ENCODE assay signal across 9 mouse cellular contexts in the genomic region with DNA sequence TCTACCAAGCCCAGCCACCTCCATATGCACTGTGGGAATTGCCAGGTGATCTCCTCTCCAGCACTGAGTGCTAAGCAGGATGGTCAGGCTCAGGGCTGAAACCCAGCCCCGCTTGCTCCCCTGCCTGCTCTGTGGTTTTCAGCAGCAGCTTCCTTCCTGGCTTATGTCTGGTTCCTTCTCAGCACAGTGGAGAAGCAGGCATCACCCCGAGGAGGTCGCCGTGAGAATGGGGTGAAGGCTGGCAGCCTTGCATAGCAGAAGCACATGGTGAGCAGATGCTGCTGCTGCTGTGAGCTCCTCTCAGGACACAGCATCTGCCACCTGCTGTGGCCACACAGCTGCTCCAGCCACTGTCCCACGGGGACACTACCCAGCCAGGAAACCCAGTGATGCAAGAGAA. TPM values are rescaled to one million over a fixed set of nuclear protein-coding genes. Genes with fewer than 3 reads are reported as not detected.
A peak's percentile ranks its signal among the peaks of the same experiment; 100 is the strongest.
DNase-seq lines count a peak whose midpoint lies in the region; ATAC-seq lines count a peak whose summit lies in the region.
"Had no signal": no experiment of that assay in that cellular context is flagged by ENCODE, and none has a peak within 500 bp of the region (broad histone marks: within the 10 kb centered on the region; RNA-seq: fewer than 3 reads in every experiment).

No protein-coding gene starts in this region.

- H3K4me3 ChIP-seq in hindbrain, embryonic 10.5 days: no peak overlapping the region
- no peak overlapping the region for H3K4me3 ChIP-seq in hindbrain, embryonic 12.5 days
- H3K4me3 ChIP-seq in forebrain, embryonic 12.5 days (replicated peaks): no peak overlapping the region
- peak overlapping the region; percentile 50 for H3K4me3 ChIP-seq in megakaryocyte, embryonic 14.5 days (replicated peaks)

- DNase-seq in hindbrain, embryonic 10.5 days (ENCODE audit: low spot score): no peak
- DNase-seq in MN1 (ENCODE audit: low spot score): peak; percentile 23
- no peak for DNase-seq in adrenal gland, adult 8-10 months
- no peak for DNase-seq in urinary bladder, adult 2 months (ENCODE audit: low spot score)
- no peak for DNase-seq in adrenal gland, postnatal 36 days

- no peaks in the 10 kb centered on the region for H3K36me3 ChIP-seq in hindbrain, embryonic 10.5 days
- H3K36me3 ChIP-seq in hindbrain, embryonic 12.5 days: no peaks in the 10 kb centered on the region
- H3K36me3 ChIP-seq in forebrain, embryonic 12.5 days (replicated peaks): no peaks in the 10 kb centered on the region
- no peaks in the 10 kb centered on the region for H3K36me3 ChIP-seq in megakaryocyte, embryonic 14.5 days (replicated peaks; ENCODE audit: low read length)

- H3K27me3 ChIP-seq in hindbrain, embryonic 10.5 days (ENCODE audit: insufficient read depth, poor library complexity, severe bottlenecking): no peaks in the 10 kb centered on the region
- no peaks in the 10 kb centered on the region for H3K27me3 ChIP-seq in hindbrain, embryonic 12.5 days
- no peaks in the 10 kb centered on the region; the same call in 1 of the 2 replicates for H3K27me3 ChIP-seq in forebrain, embryonic 12.5 days
- H3K27me3 ChIP-seq in megakaryocyte, embryonic 14.5 days (replicated peaks): peaks cover 78% of the 10 kb centered on the region

- no peaks in the 10 kb centered on the region for H3K9me3 ChIP-seq in hindbrain, embryonic 10.5 days
- H3K9me3 ChIP-seq in hindbrain, embryonic 12.5 days (replicated peaks): no peaks in the 10 kb centered on the region
- H3K9me3 ChIP-seq in forebrain, embryonic 12.5 days: no peaks in the 10 kb centered on the region
- no peaks in the 10 kb centered on the region for H3K9me3 ChIP-seq in megakaryocyte, embryonic 14.5 days

- no peak overlapping the region for H3K4me2 ChIP-seq in hindbrain, embryonic 12.5 days (replicated peaks)
- H3K4me2 ChIP-seq in forebrain, embryonic 12.5 days: no peak overlapping the region; the same call in 1 of the 2 replicates

- ATAC-seq in hindbrain, embryonic 12.5 days (ENCODE audit: low FRiP score): no peak
- ATAC-seq in forebrain, embryonic 12.5 days (ENCODE audit: low FRiP score): no peak
- ATAC-seq: lung, postnatal 0 days had no signal

- WGBS in hindbrain, embryonic 10.5 days: 63% methylated on average over 5 of the region's 5 CpGs
- WGBS in hindbrain, embryonic 12.5 days: 59% methylated on average over 5 of the region's 5 CpGs
- WGBS in forebrain, embryonic 12.5 days: 70% methylated on average over 5 of the region's 5 CpGs

- peak overlapping the region; percentile 54; the same call in 1 of the 2 replicates for H3K27ac ChIP-seq in hindbrain, embryonic 10.5 days
- H3K27ac ChIP-seq in hindbrain, embryonic 12.5 days: no peak overlapping the region
- peak overlapping the region; percentile 66 for H3K27ac ChIP-seq in forebrain, embryonic 12.5 days

- peaks cover 26% of the 10 kb centered on the region for H3K4me1 ChIP-seq in hindbrain, embryonic 10.5 days (replicated peaks)
- H3K4me1 ChIP-seq in hindbrain, embryonic 12.5 days: peaks cover 24% of the 10 kb centered on the region
- peaks cover 18% of the 10 kb centered on the region for H3K4me1 ChIP-seq in forebrain, embryonic 12.5 days
- H3K4me1 ChIP-seq in megakaryocyte, embryonic 14.5 days: peaks cover 25% of the 10 kb centered on the region

- no peak overlapping the region for H3K9ac ChIP-seq in hindbrain, embryonic 12.5 days
- no peak overlapping the region for H3K9ac ChIP-seq in forebrain, embryonic 12.5 days

RNA-seq across cellular contexts. Expression of gene Neurl1b, which starts 33.0 kb away (rescaled TPM):
- polyA plus RNA-seq in hindbrain, embryonic 10.5 days (2016; fragmentation: Nextera tagmentation; extraction: Ambion mirVana): 0.07 and 0.16 TPM in 2 replicates
- 0.40 and 0.59 TPM in 2 replicates for polyA plus RNA-seq in hindbrain, embryonic 12.5 days (2016; fragmentation: Nextera tagmentation; extraction: Ambion mirVana)
- 0.57 and 0.72 TPM in 2 replicates for polyA plus RNA-seq in forebrain, embryonic 12.5 days (2016; fragmentation: Nextera tagmentation; extraction: Ambion mirVana)
- 0.16 TPM in 1 of 2 replicates, not detected in the other for polyA plus RNA-seq in megakaryocyte, embryonic 14.5 days (2012; ENCODE audit: insufficient read depth, low replicate concordance)
- total RNA-seq in adrenal gland, adult 8-10 months (2022): 10 to 100 TPM; 36.0 to 59.9 (median 52.3) TPM
- polyA plus RNA-seq in urinary bladder, adult 2 months (2012; rRNA removed): 7.9 and 11.1 TPM in 2 replicates
- 10 to 100 TPM; 43.0 to 57.4 TPM for total RNA-seq in adrenal gland, postnatal 36 days (2021)
